Mouse (Mus musculus): ENCODE measurements around the gene Hexb. TPM values are rescaled to one million over a fixed set of nuclear protein-coding genes. Genes with fewer than 3 reads are reported as not detected.
A peak's percentile ranks its signal among the peaks of the same experiment; 100 is the strongest.

The Hexb gene
- polyA plus RNA-seq, 1 experiment = 294 TPM

DNA sequence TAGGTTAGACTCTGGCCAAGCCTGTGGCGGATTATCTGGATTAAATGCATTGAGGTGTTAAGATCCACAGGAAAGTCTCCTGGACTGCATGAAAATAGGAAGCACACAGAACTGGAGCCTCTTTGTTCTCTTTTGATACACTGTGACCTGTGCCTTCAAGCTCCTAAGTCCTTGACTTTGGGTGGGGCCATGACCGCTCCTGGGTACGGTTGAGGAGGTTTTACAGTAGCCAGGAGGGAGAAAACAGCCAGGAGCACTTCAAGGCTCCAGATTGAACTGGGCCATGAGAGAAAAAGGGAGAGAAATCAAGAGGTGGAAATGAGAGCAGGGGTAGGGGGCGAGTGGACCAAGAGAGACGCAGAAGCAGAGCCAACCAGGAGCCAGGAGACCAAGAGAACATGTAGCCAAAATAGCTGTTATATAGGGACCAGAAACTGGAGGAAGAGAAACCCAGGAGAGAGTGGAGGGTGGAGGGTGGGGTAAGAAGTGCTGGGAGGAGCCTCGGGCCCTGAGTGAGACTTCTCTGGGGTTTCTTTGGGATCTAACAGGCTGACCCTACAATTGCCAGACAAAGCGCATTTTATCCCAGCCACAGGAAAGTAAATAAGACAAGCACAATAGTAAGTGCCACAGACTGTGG, 9.4 kb upstream of the Hexb start:
- H3K4me1 ChIP-seq (ENCODE audit: control insufficient read depth, insufficient read depth, insufficient read length, low read length) = peaks cover 16% of the 10 kb centered on the region; the same call in 1 of the 2 replicates
- H3K27ac ChIP-seq (ENCODE audit: insufficient read depth, low read depth, low read length) = no peak overlapping the region
- H3K27me3 ChIP-seq (ENCODE audit: control insufficient read depth, insufficient read depth, low read length) = no peaks in the 10 kb centered on the region
- no peaks in the 10 kb centered on the region for H3K36me3 ChIP-seq (ENCODE audit: control insufficient read depth, insufficient read depth, low read length)
- TF ChIP-seq CTCF (IDR thresholded peaks at IDR 0.05; ENCODE audit: extremely low read depth, insufficient read length, insufficient replicate concordance, low read depth, low read length) (no peak), POLR2A (IDR thresholded peaks at IDR 0.05; ENCODE audit: low read depth, low read length) (no peak)
- 52% methylated on average over 7 of the region's 7 CpGs for WGBS
- no peak overlapping the region for H3K4me3 ChIP-seq (ENCODE audit: low read depth, low read length)

DNA sequence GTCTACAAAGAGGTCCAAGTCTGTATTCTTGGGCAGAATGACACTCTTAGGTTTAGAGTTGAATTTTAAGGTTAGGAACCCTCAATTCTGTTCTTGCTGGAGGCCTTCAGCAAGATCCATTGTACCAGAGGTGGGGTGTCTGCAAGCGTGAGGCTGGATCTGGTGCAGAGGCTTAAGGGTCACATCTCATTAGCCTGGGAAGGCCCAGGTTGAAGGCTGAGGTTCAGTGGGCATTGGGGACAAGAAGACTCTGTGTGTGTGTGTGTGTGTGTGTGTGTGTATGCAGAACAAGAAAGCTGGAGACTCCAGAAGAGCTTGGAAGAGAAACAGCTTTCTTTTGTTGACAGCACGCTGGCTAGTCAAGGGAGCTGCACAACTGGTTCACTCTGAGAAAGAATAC, 7.9 kb upstream of the Hexb start:
- TF ChIP-seq POLR2A (IDR thresholded peaks at IDR 0.05; ENCODE audit: low read depth, low read length) (no peak), CTCF (IDR thresholded peaks at IDR 0.05; ENCODE audit: extremely low read depth, insufficient read length, insufficient replicate concordance, low read depth, low read length) (no peak)
- Histone ChIP-seq H3K36me3 (ENCODE audit: control insufficient read depth, insufficient read depth, low read length) (no peaks in the 10 kb centered on the region), H3K27ac (ENCODE audit: insufficient read depth, low read depth, low read length) (no peak overlapping the region), H3K27me3 (ENCODE audit: control insufficient read depth, insufficient read depth, low read length) (no peaks in the 10 kb centered on the region), H3K4me3 (ENCODE audit: low read depth, low read length) (no peak overlapping the region), H3K4me1 (ENCODE audit: control insufficient read depth, insufficient read depth, insufficient read length, low read length) (peaks cover 18% of the 10 kb centered on the region; the same call in 1 of the 2 replicates)
- 85% methylated on average over 2 of the region's 2 CpGs for WGBS

DNA sequence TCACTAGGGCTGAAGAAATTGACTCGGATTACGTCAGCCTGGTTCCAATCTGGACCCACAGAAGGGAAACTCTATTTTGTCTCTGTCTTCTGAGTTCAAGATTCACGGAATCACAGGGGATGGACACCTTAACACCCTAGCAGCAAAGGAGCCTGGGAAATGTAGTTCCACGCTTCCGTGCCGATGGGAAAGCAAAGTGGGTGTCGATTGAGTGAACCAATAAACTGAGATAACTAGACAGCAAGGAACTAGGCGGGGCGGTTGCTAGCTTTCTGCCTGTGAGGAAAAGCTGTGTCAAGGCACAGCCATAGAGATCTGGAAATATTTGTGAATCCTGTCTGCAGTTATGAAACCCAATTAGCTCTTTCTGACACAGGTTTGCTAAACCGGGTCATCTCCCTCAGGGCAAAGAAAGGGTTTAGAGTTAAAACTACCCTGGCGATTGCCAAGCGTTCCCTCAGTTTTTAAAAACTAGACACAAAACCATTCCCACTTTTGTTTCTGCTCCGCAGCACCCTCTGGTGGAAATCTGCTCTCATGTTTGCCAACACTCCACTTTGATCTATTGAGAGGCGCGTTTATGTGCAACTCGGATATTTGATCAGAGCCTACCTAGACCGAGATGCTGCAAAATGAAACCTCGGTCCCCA, 7.0 kb upstream of the Hexb start:
- TF ChIP-seq POLR2A (IDR thresholded peaks at IDR 0.05; ENCODE audit: low read depth, low read length) = no peak
- no peak for TF ChIP-seq CTCF (IDR thresholded peaks at IDR 0.05; ENCODE audit: extremely low read depth, insufficient read length, insufficient replicate concordance, low read depth, low read length)
- Histone ChIP-seq H3K4me1 (ENCODE audit: control insufficient read depth, insufficient read depth, insufficient read length, low read length) (peaks cover 18% of the 10 kb centered on the region; the same call in 1 of the 2 replicates), H3K4me3 (ENCODE audit: low read depth, low read length) (peak overlapping the region; percentile 2; the same call in 1 of the 2 replicates), H3K27ac (ENCODE audit: insufficient read depth, low read depth, low read length) (peak overlapping the region; percentile 86), H3K36me3 (ENCODE audit: control insufficient read depth, insufficient read depth, low read length) (no peaks in the 10 kb centered on the region), H3K27me3 (ENCODE audit: control insufficient read depth, insufficient read depth, low read length) (no peaks in the 10 kb centered on the region)
- WGBS = 2% methylated on average over 18 of the region's 18 CpGs

DNA sequence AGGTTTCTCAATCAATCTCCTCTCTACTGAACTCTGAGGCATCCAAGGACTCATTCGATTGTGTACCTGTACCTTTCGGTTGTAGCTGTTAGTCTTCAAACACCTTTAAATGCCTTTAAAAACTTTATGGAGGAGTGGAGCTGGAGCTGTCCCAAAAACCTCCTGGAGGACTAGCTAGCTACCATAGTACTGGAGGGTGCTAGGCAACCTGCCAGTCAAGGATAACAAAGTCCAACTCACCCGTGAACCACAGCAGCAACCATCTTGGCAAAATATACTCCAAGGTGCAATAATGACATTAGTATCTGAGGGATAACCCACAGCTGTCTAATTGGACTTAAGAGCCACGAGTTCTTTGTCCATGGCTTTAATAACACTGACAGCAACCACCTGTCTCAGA, 3.7 kb upstream of the Hexb start:
- H3K4me3 ChIP-seq (ENCODE audit: low read depth, low read length) = no peak overlapping the region
- H3K4me1 ChIP-seq (ENCODE audit: control insufficient read depth, insufficient read depth, insufficient read length, low read length) = peaks cover 15% of the 10 kb centered on the region
- H3K27ac ChIP-seq (ENCODE audit: insufficient read depth, low read depth, low read length) = no peak overlapping the region
- no peaks in the 10 kb centered on the region for H3K27me3 ChIP-seq (ENCODE audit: control insufficient read depth, insufficient read depth, low read length)
- WGBS = 24% methylated on average over 4 of the region's 4 CpGs
- H3K36me3 ChIP-seq (ENCODE audit: control insufficient read depth, insufficient read depth, low read length) = no peaks in the 10 kb centered on the region
- TF ChIP-seq POLR2A (IDR thresholded peaks at IDR 0.05; ENCODE audit: low read depth, low read length) (no peak), CTCF (IDR thresholded peaks at IDR 0.05; ENCODE audit: extremely low read depth, insufficient read length, insufficient replicate concordance, low read depth, low read length) (no peak)

DNA sequence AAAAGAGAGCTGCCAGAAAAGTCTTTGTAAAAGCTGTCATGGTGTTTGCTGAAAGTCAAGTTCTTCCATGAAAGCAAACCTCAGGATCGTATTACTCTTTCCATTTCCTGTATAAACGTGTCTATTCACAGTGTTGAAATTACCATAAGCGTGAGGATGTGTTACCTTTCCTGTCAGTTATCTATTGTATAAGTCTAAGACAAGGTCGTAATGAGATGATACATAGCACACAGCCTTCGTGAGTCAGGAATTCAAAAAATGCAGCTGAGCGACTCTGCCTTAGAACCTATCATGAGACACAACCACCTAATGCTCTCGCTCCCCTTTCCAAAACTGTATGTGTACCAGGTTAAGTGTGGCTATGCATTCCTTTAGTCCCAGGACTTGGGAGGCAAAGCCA, 2.9 kb upstream of the Hexb start:
- H3K36me3 ChIP-seq (ENCODE audit: control insufficient read depth, insufficient read depth, low read length) = no peaks in the 10 kb centered on the region
- H3K4me3 ChIP-seq (ENCODE audit: low read depth, low read length) = no peak overlapping the region
- no peak for TF ChIP-seq POLR2A (IDR thresholded peaks at IDR 0.05; ENCODE audit: low read depth, low read length)
- TF ChIP-seq CTCF (IDR thresholded peaks at IDR 0.05; ENCODE audit: extremely low read depth, insufficient read length, insufficient replicate concordance, low read depth, low read length) = no peak
- H3K27me3 ChIP-seq (ENCODE audit: control insufficient read depth, insufficient read depth, low read length) = no peaks in the 10 kb centered on the region
- WGBS = 71% methylated on average over 7 of the region's 7 CpGs
- no peak overlapping the region for H3K27ac ChIP-seq (ENCODE audit: insufficient read depth, low read depth, low read length)
- peaks cover 15% of the 10 kb centered on the region for H3K4me1 ChIP-seq (ENCODE audit: control insufficient read depth, insufficient read depth, insufficient read length, low read length)

DNA sequence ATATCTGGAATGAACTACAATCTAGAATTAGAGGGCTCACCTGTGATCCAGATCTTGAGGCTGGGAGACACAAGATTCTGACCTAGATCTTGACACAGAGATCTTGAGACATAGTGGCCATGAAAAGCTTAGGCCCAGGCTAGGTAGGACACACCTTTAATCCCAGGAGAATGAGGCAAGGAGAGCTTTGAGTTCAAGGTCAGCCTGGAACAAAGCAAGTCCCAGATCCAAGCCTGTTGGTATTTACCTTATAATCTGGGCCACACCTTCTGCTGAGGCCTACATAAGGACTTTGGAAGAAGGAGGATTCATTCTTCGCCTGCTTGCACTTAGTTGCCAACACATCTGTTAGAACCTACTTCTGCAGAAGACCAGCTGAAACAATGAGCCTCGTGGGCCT, 966 bp upstream of the Hexb start:
- TF ChIP-seq POLR2A (IDR thresholded peaks at IDR 0.05; ENCODE audit: low read depth, low read length) = no peak
- no peaks in the 10 kb centered on the region for H3K27me3 ChIP-seq (ENCODE audit: control insufficient read depth, insufficient read depth, low read length)
- no peak overlapping the region for H3K4me3 ChIP-seq (ENCODE audit: low read depth, low read length)
- peaks cover 13% of the 10 kb centered on the region for H3K4me1 ChIP-seq (ENCODE audit: control insufficient read depth, insufficient read depth, insufficient read length, low read length)
- no peak overlapping the region for H3K27ac ChIP-seq (ENCODE audit: insufficient read depth, low read depth, low read length)
- no peaks in the 10 kb centered on the region for H3K36me3 ChIP-seq (ENCODE audit: control insufficient read depth, insufficient read depth, low read length)
- 44% methylated on average over 2 of the region's 2 CpGs for WGBS

DNA sequence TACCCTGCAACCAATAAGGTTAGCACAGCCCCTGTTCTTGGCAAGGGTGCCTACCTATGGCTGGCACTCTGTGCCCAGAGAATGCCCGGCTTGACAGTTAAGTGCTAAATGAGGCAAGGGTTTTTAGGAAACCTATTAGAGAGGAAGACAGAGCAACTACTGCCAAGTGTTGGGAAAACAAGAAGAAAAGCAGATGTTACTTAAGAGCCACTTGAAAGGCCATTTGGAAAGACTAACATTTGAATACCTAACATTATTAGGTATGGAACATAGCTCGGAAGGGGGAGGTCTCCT, 1.3 kb downstream of the Hexb start:
- peaks cover 9% of the 10 kb centered on the region for H3K36me3 ChIP-seq (ENCODE audit: control insufficient read depth, insufficient read depth, low read length)
- H3K4me3 ChIP-seq (ENCODE audit: low read depth, low read length) = no peak overlapping the region
- 84% methylated on average over 2 of the region's 2 CpGs for WGBS
- no peaks in the 10 kb centered on the region for H3K27me3 ChIP-seq (ENCODE audit: control insufficient read depth, insufficient read depth, low read length)
- H3K4me1 ChIP-seq (ENCODE audit: control insufficient read depth, insufficient read depth, insufficient read length, low read length) = peaks cover 6% of the 10 kb centered on the region
- TF ChIP-seq POLR2A (IDR thresholded peaks at IDR 0.05; ENCODE audit: low read depth, low read length) (no peak), CTCF (IDR thresholded peaks at IDR 0.05; ENCODE audit: extremely low read depth, insufficient read length, insufficient replicate concordance, low read depth, low read length) (no peak)
- no peak overlapping the region for H3K27ac ChIP-seq (ENCODE audit: insufficient read depth, low read depth, low read length)

All from small intestine, adult 2 months (tissue).